Mouse (Mus musculus): Measurements from ENCODE around the gene Plin5.

DNA sequence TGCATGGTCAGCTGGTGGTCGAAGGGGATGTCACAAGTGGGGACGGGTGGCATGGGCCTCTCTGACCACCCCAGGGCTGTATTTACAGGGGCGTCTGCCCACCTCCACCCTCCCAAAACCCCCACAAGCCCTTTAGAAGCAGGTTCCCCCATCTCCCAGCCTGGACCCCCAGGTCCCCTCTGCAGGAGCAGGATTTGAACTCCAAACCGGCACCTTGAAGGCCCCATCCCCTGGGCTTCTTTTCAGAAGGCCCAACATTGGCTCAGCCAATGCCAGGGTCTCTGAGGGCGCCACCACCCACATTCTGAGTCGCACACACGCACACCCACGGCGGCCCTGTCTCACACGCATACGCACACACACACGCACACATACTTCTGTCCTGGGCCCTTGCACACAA lies 5.8 kb upstream of the Plin5 start:
- TF ChIP-seq CTCF (IDR thresholded peaks at IDR 0.05; ENCODE audit: borderline replicate concordance, insufficient read depth, low read length) = no peak
- no peak for TF ChIP-seq POLR2A (IDR thresholded peaks at IDR 0.05; ENCODE audit: low read depth, low read length)

All from embryonic fibroblast, embryonic 13.5 days (primary cell).